Mouse (Mus musculus): ENCODE results near the gene Rexo2.

- TF ChIP-seq CTCF (IDR thresholded peaks at IDR 0.05; ENCODE audit: borderline replicate concordance, insufficient read depth, low read depth, low read length) (no peak), POLR2A (IDR thresholded peaks at IDR 0.05; ENCODE audit: borderline replicate concordance, insufficient read depth, low read length) (no peak)
Measured at GRCm38 (mm10) chr9:48515332-48515731, 34.9 kb upstream of the Rexo2 start.
